Mouse (Mus musculus): ENCODE measurements around the gene Teddm2.

Teddm2 gene

DNA sequence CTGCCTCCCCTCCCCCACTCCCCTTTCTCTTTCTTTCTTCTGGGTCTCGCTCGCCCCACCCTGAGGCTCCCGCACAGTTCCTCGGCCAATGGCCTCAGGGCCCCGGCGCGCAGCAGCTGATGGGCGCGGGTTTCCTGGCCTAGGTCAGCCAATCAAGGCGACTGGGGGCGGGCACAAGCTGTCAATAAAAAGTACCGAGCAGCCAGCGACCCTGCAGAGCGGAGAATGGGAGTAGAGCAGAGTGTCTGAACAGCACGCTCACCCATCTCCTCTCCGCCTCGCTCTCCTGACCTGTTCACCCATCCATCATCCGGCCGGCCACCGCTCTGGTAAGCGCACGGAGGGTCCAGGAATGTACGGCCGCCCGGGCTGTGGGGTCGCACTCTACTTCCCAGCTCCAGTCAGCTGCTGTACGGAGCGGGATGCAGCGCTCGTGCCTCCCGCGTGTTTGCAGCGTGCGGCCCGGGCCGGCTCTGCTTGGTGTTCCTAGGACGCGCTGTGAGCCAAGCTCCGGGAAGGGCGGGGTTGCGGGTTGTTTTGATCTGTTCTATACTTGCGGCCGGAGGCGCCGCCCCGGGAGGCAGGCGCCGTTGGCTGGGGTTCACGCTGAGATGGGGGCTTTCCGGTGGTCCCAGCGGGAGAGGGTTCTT lies at the start of gene Teddm2, which contains the start of gene Glul:
Gene Teddm2 (minus strand): TSS at position 498 of the 650 bp plus-strand sequence.
Gene Glul (plus strand): TSS at position 214 of the 650 bp plus-strand sequence.
- DNase-seq, result peak; percentile 97 to 98

GRCm38 (mm10) chr1:153947837-153948236 lies 47.8 kb upstream of the Teddm2 start:
- DNase-seq, result no peak

- DNase-seq, result no peak
These were observed 46.9 kb upstream of the Teddm2 start for GRCm38 (mm10) chr1:153946971-153947370.

GRCm38 (mm10) chr1:153945181-153945580 lies 45.2 kb upstream of the Teddm2 start:
- no peak for DNase-seq

- DNase-seq, result no peak
These were observed 41.0 kb upstream of the Teddm2 start for GRCm38 (mm10) chr1:153940986-153941385.

- no peak for DNase-seq
These were observed 37.0 kb upstream of the Teddm2 start for GRCm38 (mm10) chr1:153937025-153937424.

DNA sequence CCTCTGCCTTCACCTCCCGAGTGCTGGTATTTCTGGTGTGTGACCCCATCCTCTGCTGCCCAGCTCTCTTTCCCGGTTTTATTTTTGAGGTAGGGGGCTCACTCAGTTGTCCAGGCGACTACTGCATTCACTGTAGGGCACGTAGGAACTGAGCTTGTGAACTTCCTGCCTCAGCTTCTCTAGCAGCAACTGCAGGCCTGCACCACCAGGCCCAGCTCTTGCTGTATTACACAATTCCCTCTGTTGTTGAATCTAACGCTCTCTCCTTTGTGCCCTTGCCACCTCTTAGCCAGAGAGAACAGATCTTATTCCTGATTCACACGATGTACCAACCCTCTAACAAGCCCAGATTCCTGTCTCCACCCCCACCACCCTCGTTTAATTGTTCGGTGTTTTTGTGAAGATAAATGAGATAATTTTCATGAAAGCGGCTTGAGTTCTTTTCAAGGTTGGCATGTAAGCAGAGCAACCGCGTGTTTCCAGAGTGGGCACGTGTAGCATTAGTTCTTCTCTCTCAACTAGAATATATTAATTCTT lies 35.9 kb upstream of the Teddm2 start:
- no peak for DNase-seq

DNA sequence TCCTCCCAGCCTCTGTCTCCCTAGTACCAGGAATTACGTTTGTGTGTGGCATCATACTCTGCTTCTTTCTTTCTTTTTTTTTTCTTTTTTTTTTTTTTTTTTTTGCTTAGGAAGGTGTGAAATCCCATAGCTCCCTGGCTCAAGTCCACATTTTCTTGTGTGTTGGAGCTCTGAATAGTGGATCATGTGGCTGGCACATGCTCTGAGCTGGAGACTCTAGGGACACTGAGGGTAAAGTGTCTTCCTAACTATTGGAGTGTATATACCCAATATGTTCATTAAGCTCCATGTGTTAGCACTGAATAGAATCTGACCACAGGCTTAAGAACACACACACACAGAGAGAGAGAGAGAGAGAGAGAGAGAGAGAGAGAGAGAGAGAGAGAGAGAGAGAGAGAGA lies 33.7 kb upstream of the Teddm2 start:
- no peak for DNase-seq

- no peak for DNase-seq
These were observed 30.4 kb upstream of the Teddm2 start for GRCm38 (mm10) chr1:153930431-153930830.

DNA sequence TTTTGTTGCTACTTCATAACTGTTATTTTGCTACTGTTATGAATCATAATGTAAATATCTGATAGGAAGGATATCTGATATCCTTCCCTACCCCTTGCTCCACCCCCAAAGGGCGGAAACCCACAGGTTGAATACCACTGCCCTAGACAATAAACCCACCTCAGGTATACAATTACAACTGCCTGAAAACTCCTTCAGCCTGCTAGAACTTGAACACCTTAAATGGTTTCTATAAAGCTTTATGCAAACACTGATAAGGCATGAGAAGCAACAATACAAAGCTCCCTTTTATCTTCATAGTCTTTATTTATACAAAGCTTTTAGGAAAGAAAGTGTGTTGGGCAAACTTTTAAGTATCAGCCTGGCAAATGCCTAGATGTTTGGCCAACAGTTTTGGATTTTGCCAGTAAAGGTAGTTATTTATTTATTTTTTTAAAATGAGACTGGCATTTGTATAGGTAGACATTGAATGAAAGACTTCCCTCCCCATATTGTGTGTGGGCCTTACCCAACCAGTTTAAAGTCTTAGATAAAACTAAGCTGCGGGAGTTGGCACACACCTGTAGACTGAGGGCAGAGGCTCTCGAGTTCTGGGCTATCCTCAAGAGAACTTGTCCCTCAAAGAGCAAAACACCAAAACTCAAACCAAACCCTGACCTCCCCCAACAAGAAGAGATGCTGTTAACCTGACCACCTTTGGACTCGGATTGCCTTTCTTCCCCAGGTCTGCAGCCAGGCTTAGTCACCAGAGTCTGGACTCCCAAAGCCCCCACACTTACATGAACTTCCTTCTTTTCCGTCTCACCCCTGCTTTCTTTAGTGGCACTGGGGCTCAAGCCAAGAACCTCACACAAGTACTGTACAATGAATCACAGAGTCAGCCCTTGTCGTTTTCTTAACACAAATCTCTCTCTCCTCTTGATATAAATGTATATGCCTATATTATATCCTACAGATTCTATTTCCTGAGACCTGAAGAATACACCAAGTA lies 24.7 kb upstream of the Teddm2 start:
- DNase-seq, result no peak

DNA sequence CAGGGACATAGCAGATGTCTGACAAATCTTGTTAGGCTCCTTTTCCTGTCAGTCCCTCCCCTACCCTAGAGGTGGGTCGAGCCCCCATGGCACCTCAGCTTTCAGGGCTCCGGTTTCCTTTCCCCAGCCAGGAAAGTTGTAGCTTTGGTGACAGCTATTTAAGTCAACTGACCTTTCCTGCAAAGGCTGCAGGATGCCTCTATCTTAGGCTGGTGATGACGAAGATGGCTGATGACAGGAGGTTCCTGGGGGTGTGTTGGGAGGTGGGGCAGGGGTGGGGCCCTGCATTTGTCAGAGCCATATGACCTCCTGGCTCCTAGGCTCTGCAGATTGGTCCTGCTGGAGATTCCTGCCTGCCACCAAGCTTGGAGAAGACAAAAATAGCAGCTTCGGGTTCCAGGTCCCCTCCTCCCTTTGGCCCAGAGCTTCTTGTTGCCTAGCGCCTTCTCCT lies 22.6 kb upstream of the Teddm2 start:
- DNase-seq, result no peak

DNA sequence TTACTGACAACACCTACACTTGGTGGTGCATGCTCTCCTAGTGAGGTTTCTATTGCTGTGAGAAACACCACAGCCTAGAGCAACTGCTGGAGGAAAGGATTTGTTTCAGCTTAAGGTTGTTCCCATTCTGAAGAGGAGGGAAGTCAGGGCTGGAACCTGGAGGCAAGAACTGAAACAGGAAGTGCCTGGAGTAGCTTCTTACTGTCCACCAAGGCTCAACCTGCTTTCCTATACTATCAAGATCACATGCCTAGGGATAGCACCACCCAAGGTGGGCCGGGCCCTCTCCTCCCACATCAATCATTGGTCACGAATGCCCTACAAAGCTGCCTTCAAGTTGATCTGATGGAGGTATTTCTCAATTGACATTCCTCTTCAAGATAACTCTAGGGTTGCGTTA lies 21.6 kb upstream of the Teddm2 start:
- DNase-seq, result no peak

- peak; percentile 65 to 85 for DNase-seq
These were observed 18.6 kb upstream of the Teddm2 start for GRCm38 (mm10) chr1:153918521-153919206.

GRCm38 (mm10) chr1:153913869-153914268 lies 13.8 kb upstream of the Teddm2 start:
- DNase-seq, result no peak

DNA sequence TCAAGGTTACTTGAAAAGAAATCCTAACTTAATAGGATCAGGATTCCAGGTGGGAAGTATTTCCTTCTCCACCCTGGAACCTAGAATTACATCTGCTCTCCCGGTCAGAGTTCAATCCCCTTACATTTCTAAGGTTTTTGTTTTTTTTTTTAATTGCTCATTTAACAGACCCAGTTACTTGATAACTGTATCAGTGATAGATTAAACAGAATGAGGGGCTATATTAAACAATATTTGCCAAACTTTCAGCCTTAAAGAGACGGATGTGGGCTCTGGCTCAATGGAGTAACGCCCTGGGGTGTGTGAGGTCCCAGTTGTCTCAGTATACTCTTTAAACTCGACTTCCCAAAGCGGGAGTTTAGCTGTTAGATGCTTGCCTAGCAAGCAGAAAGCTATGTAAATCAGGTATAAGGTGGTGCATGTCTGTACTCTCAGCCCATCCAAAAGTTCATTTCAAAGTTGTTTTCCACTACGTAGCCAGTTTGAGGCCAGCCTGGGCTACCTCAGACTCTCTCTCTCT lies 11.3 kb upstream of the Teddm2 start:
- DNase-seq, result peak in 1 of 2 experiments; percentile 53

DNA sequence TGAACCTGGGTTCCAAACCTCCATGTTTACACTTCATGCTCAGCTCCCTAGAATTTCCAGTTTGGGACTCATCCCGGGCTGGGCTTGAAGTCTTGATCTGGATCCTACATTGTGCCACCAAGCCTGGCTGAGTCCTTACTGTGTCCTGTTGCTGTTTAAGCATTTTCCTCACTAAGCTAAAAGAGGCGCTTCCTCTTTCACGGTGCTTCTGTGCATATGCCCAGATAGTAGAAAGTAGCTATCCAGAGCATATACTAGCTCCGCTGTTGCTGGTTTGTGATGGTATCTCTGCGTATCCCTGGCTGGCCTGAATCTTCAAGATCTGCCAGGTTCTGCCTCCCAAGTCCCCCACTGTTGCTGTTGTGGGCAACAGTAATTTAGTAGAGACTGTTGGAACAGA lies 10.4 kb upstream of the Teddm2 start:
- DNase-seq, result no peak

DNA sequence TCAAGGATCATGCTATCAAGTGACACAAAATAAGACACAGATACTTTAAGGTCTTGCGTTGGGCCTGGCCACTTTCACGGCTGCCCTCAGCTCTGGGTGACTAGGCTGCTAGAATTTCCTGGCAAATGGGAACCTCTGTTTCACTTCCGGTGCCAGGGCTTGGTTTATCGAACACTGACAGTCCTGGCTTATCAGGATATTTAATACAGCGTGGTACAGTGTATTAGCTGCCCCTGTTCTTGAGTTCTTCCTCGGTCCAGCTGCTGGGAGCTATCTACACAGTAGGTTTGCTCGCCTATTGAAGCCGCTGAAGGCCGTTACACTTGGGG lies 9.9 kb upstream of the Teddm2 start:
- peak in 1 of 2 experiments; percentile 26 for DNase-seq

DNA sequence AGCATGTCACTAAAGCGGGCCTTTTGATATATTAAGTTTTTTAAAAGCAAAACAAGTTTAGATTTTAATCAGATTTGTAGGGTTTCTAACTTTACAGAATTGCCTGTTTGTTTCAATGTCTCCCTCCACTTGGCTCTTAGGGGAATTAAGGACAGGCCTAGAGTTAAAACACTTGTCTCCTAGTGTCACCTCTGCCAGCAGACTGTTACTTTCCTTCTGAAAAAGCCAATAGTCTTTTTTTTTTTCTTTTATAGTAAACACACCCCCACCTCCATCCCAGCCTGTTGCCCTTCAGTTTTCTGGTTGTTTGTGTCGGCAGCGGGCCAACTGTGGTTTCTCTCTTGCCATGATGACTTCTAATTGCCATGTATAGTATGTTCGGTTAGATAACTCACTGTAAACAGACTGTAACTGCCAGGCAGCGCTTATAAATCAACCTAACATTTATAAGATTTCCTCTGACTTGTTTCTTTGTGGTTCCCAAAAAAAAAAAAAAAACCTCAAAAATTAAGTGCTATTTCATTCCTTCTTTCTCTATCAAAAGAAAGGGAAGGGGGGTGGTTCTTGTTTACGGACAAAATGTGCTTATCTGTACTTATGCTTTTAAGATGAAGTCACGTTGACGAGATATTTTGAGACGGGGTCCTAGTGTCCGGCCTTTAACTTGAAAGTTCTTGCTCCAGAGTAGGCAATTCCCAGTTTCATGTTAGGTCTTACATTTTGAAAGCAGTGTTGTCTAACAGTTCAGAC lies 9.4 kb upstream of the Teddm2 start:
- peak in 1 of 2 experiments; percentile 45 for DNase-seq

DNA sequence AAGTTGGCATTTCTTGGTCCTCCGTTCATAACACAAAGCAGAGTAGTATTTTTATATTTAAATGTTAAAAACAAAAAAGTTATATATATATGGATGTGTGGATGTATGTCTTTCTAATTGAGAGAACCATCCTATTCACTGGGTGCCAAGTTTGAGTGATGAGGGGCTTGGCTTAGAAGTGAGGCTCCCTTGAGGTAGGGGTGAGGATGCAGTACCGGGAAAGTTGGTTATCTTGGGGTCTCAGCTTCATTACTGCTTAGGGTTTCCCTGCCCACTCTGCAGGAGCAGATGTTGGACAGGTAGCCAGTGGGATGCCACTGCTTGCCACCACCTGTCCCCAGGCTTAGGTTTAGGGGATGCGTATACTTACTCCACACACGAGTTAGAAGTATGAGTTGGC lies 8.7 kb upstream of the Teddm2 start:
- no peak for DNase-seq

- no peak for DNase-seq
These were observed 8.2 kb upstream of the Teddm2 start for GRCm38 (mm10) chr1:153908208-153908607.

DNA sequence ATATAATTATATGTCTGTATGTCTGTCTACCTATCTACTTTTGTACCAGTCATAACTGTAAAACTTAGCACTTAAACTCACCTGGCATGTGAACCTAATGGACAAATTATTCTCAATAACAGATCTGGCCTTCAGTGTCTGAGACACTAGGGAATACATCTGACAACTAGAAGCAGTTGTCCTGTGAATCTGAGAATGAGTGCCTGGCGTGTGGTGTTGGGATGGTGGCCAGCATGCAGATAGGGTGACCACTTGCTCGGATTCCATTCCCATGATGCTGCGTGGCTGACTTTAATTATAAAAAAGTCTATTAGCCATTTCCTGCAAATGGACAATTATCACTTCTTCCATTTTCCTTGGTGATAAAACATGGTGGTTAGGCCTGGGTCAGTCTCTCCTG lies 5.9 kb upstream of the Teddm2 start:
- DNase-seq, result no peak

DNA sequence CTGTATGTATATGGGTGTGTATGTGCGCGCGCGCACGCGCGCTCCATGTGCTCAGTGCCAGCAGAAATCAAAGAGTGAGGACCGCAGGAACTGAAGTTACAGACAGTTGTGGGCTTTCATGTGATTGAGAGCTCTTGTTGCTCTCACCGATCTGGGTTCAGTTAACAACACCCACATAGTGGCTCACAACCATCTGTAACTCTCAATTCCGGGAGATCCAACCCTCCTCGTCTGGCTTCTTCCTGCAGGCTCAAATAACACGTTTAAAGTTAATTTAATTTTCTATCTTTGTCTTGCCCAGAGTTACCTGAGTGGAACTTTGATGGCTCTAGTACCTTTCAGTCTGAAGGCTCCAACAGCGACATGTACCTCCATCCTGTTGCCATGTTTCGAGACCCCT lies 4.2 kb upstream of the Teddm2 start:
- DNase-seq, result no peak
